Mouse (Mus musculus) mouse embryonic stem cell (cell line): Measurements from ENCODE around the gene Vgll3.

Source experiments
- in situ Hi-C, 2 experiments: fragments of 300-500 bp; cut with MboI; formaldehyde crosslinking; loops; 1 replicate in 1 of 2; 3 replicates in 1 of 2; pipeline ENCODE4 v1.14.3; 2019 to 2020; ENCODE audit warnings: low sequenced_read_pairs in 2 of 2, low pct_unique_long_range_greater_than_20kb in 1 of 2, mixed read lengths in 1 of 2; ENCODE audit not compliant: unreplicated experiment in 1 of 2

Gene Vgll3

GRCm38 (mm10) chr16:65814918-65815881, at the start of gene Vgll3:
Gene Vgll3 (plus strand): TSS chr16:65815257.
- in situ Hi-C loops: no loop called here

GRCm38 (mm10) chr16:65765976-65766375, 49.1 kb upstream of the Vgll3 start:
- in situ Hi-C loops: no loop called here

GRCm38 (mm10) chr16:65785959-65786358, 29.1 kb upstream of the Vgll3 start:
- in situ Hi-C loops: no loop called here

- in situ Hi-C loops: no loop called here
These were observed 1.0 kb downstream of the Vgll3 start for GRCm38 (mm10) chr16:65816059-65816458.

- in situ Hi-C loops: no loop called here
These were observed 3.7 kb downstream of the Vgll3 start for GRCm38 (mm10) chr16:65818779-65819178.

- in situ Hi-C loops: no loop called here
These were observed 5.7 kb downstream of the Vgll3 start for GRCm38 (mm10) chr16:65820803-65821202.

- in situ Hi-C loops: no loop called here
These were observed 8.7 kb downstream of the Vgll3 start for GRCm38 (mm10) chr16:65823721-65824120.

GRCm38 (mm10) chr16:65828141-65828565, 13.1 kb downstream of the Vgll3 start:
- in situ Hi-C loops: no loop called here

GRCm38 (mm10) chr16:65829096-65829495, 14.0 kb downstream of the Vgll3 start:
- in situ Hi-C loops: no loop called here

GRCm38 (mm10) chr16:65834721-65835120, 19.7 kb downstream of the Vgll3 start:
- in situ Hi-C loops: no loop called here

GRCm38 (mm10) chr16:65850126-65850525, 35.1 kb downstream of the Vgll3 start:
- in situ Hi-C loops: no loop called here

- in situ Hi-C loops: no loop called here
These were observed 49.4 kb downstream of the Vgll3 start for GRCm38 (mm10) chr16:65864471-65864870.

GRCm38 (mm10) chr16:65867927-65868326, 52.9 kb downstream of the Vgll3 start:
- in situ Hi-C loops: no loop called here

- in situ Hi-C loops: no loop called here
These were observed 53.9 kb downstream of the Vgll3 start for GRCm38 (mm10) chr16:65868933-65869332.

- in situ Hi-C loops: no loop called here
These were observed 73.9 kb downstream of the Vgll3 start for GRCm38 (mm10) chr16:65888940-65889339.
